Mouse (Mus musculus): Measurements from ENCODE around the gene Ttc27. TPM values are rescaled to one million over a fixed set of nuclear protein-coding genes. Genes with fewer than 3 reads are reported as not detected.

Ttc27 gene
- total and polyA plus RNA-seq, 3 experiments, result 55.2 to 59.9 TPM; not detected in 1

GRCm38 (mm10) chr17:74684927-74685326 is 32.6 kb upstream of the Ttc27 start:
- no peak overlapping the region for H3K4me3 ChIP-seq (ENCODE audit: control insufficient read depth in 1 of 2, insufficient read depth in 1 of 2, low read depth in 2 of 2, low read length in 2 of 2)
- no peaks in the 10 kb centered on the region for H3K9me3 ChIP-seq (replicated peaks; ENCODE audit: insufficient read depth, low read length)
- no peak overlapping the region for H3K9ac ChIP-seq (ENCODE audit: control insufficient read depth, low read depth, low read length, poor library complexity, severe bottlenecking)
- no peak for DNase-seq (ENCODE audit: low read depth, low spot score)
- TF ChIP-seq MEF2A (IDR thresholded peaks at IDR 0.05; ENCODE audit: extremely low read depth, insufficient replicate concordance, low read depth, low read length, poor library complexity, severe bottlenecking) (no peak), RCOR1 (IDR thresholded peaks at IDR 0.05; ENCODE audit: low read depth, low read length) (no peak), TCF12 (IDR thresholded peaks at IDR 0.05; ENCODE audit: low read depth, low read length) (no peak), ELF1 (IDR thresholded peaks at IDR 0.05; ENCODE audit: low read depth, low read length) (no peak), SMC3 (IDR thresholded peaks at IDR 0.05; ENCODE audit: low read depth, low read length) (no peak), CHD2 (IDR thresholded peaks at IDR 0.05; ENCODE audit: low read length) (no peak), CHD1 (IDR thresholded peaks at IDR 0.05; ENCODE audit: low read depth, low read length) (no peak), POLR2AphosphoS2 (IDR thresholded peaks at IDR 0.05; ENCODE audit: low read length) (no peak), MAX (IDR thresholded peaks at IDR 0.05; ENCODE audit: low read length) (no peak), POLR2AphosphoS5 (IDR thresholded peaks at IDR 0.05; ENCODE audit: borderline replicate concordance, low read depth, low read length) (no peak), RAD21 (IDR thresholded peaks at IDR 0.05; ENCODE audit: low read depth, low read length) (no peak), E2F4 (IDR thresholded peaks at IDR 0.05; ENCODE audit: borderline replicate concordance, low read depth, low read length) (no peak), NELFE (IDR thresholded peaks at IDR 0.05; ENCODE audit: low read depth, low read length) (no peak), JUND (IDR thresholded peaks at IDR 0.05; ENCODE audit: low read depth, low read length) (no peak), UBTF (IDR thresholded peaks at IDR 0.05; ENCODE audit: borderline replicate concordance, insufficient read depth, low read depth, low read length) (no peak), CTCF (IDR thresholded peaks at IDR 0.05 in 2 of 3, conservative IDR thresholded peaks at IDR 0.05 in 1 of 3; ENCODE audit: control insufficient read depth in 1 of 3, insufficient read depth in 1 of 3, low read depth in 2 of 3, low read length in 3 of 3, poor library complexity in 1 of 3, severe bottlenecking in 1 of 3) (no peak), ZC3H11A (IDR thresholded peaks at IDR 0.05; ENCODE audit: low read depth, low read length) (no peak), EP300 (IDR thresholded peaks at IDR 0.05; ENCODE audit: low read depth in 1 of 2, low read length in 2 of 2) (no peak), USF2 (IDR thresholded peaks at IDR 0.05; ENCODE audit: borderline replicate concordance in 1 of 2, insufficient read depth in 1 of 2, low read depth in 1 of 2, low read length in 2 of 2) (no peak)
- no peaks in the 10 kb centered on the region for H3K4me1 ChIP-seq (ENCODE audit: control insufficient read depth in 1 of 2, insufficient read depth in 2 of 2, low read length in 2 of 2)
- no peak overlapping the region for H3K27ac ChIP-seq (ENCODE audit: control insufficient read depth, low read depth, low read length)
- peaks cover 0 to 25% of the 10 kb centered on the region in 2 experiments; a peak in 2 of 4 replicates for H3K36me3 ChIP-seq (ENCODE audit: control insufficient read depth in 1 of 2, insufficient read depth in 2 of 2, low read length in 2 of 2)
- no peaks in the 10 kb centered on the region for H3K79me2 ChIP-seq (ENCODE audit: control insufficient read depth, insufficient read depth, low read length, poor library complexity)
- no peaks in the 10 kb centered on the region for H3K27me3 ChIP-seq (ENCODE audit: control insufficient read depth in 1 of 2, insufficient read depth in 2 of 2, low read length in 2 of 2)

- H3K79me2 ChIP-seq (ENCODE audit: control insufficient read depth, insufficient read depth, low read length, poor library complexity), result no peaks in the 10 kb centered on the region
- H3K9me3 ChIP-seq (replicated peaks; ENCODE audit: insufficient read depth, low read length), result no peaks in the 10 kb centered on the region
- H3K36me3 ChIP-seq (ENCODE audit: control insufficient read depth in 1 of 2, insufficient read depth in 2 of 2, low read length in 2 of 2), result peaks cover 0 to 42% of the 10 kb centered on the region in 2 experiments; a peak in 2 of 4 replicates
- no peaks in the 10 kb centered on the region for H3K4me1 ChIP-seq (ENCODE audit: control insufficient read depth in 1 of 2, insufficient read depth in 2 of 2, low read length in 2 of 2)
- TF ChIP-seq POLR2AphosphoS2 (IDR thresholded peaks at IDR 0.05; ENCODE audit: low read length) (no peak), ZKSCAN1 (IDR thresholded peaks at IDR 0.05; ENCODE audit: low read depth, low read length) (peak; percentile 85)
- no peak overlapping the region for H3K9ac ChIP-seq (ENCODE audit: control insufficient read depth, low read depth, low read length, poor library complexity, severe bottlenecking)
- no peak overlapping the region for H3K4me3 ChIP-seq (ENCODE audit: control insufficient read depth in 1 of 2, insufficient read depth in 1 of 2, low read depth in 2 of 2, low read length in 2 of 2)
- no peaks in the 10 kb centered on the region for H3K27me3 ChIP-seq (ENCODE audit: control insufficient read depth in 1 of 2, insufficient read depth in 2 of 2, low read length in 2 of 2)
- H3K27ac ChIP-seq (ENCODE audit: control insufficient read depth, low read depth, low read length), result no peak overlapping the region
- DNase-seq (ENCODE audit: low read depth, low spot score), result no peak
Measured at GRCm38 (mm10) chr17:74688555-74688954, 29.0 kb upstream of the Ttc27 start.
